Mouse (Mus musculus): ENCODE results near the gene Wfdc6b. TPM values are rescaled to one million over a fixed set of nuclear protein-coding genes. Genes with fewer than 3 reads are reported as not detected.
A peak's percentile ranks its signal among the peaks of the same experiment; 100 is the strongest.
"Not testable (repeated sequence)": the region's sequence is repeated elsewhere in the genome, so short reads cannot be mapped to it uniquely, and the experiment has no call there.

Gene Wfdc6b
- not detected for total RNA-seq (2021)
- long read RNA-seq, experiment 1, result 0 reads
- long read RNA-seq, experiment 2, result 0 reads

GRCm38 (mm10) chr2:164613471-164613870 lies at the start of gene Wfdc6b, which contains the start of gene Wfdc8:
Wfdc6b (plus strand) TSS chr2:164613522.
Wfdc8 (minus strand) TSS chr2:164613626.
- peak in 1 of 2 experiments; percentile 6 for DNase-seq (ENCODE audit: low spot score in 2 of 2)

DNA sequence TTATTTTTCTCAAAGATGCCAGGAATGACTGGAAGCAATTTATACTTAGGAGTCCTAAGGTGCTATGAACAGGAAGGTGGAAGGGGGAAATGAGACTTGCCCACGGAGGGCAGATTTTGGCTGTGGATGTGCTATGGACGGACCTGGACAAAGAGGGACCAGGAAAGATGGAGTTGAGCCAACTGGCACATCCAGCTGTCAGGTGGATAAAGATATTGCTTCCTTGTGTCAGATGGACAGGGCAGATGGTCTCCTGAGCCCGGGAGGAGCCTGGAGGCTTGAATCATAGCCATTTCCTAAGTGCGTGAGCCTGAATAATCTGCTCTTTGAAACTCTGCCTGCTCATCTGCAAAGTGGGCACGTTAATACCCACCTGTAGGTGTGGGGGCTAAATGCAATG lies 49.0 kb upstream of the Wfdc6b start:
- DNase-seq (ENCODE audit: low spot score in 2 of 2), result no peak

GRCm38 (mm10) chr2:164566997-164567396 lies 46.3 kb upstream of the Wfdc6b start:
- DNase-seq (ENCODE audit: low spot score in 2 of 2), result no peak

- DNase-seq (ENCODE audit: low spot score in 2 of 2), result no peak
Measured at GRCm38 (mm10) chr2:164567460-164567859, 45.9 kb upstream of the Wfdc6b start.

GRCm38 (mm10) chr2:164573359-164573758 lies 40.0 kb upstream of the Wfdc6b start, which contains the start of gene Spint3:
Spint3 (minus strand) TSS chr2:164573459.
- not testable (repeated sequence) for DNase-seq (ENCODE audit: low spot score in 2 of 2)

GRCm38 (mm10) chr2:164585025-164585725 lies 28.1 kb upstream of the Wfdc6b start, which contains the start of gene Wfdc6a:
Wfdc6a (minus strand) TSS chr2:164585447.
- not testable (repeated sequence) for DNase-seq (ENCODE audit: low spot score in 2 of 2)

GRCm38 (mm10) chr2:164592014-164592413 lies 21.3 kb upstream of the Wfdc6b start:
- peak; percentile 18 to 45 for DNase-seq (ENCODE audit: low spot score in 2 of 2)

- no peak for DNase-seq (ENCODE audit: low spot score in 2 of 2)
Measured at GRCm38 (mm10) chr2:164593494-164593893, 19.8 kb upstream of the Wfdc6b start, which contains the start of gene Eppin. Eppin (minus strand) TSS chr2:164593594.

DNA sequence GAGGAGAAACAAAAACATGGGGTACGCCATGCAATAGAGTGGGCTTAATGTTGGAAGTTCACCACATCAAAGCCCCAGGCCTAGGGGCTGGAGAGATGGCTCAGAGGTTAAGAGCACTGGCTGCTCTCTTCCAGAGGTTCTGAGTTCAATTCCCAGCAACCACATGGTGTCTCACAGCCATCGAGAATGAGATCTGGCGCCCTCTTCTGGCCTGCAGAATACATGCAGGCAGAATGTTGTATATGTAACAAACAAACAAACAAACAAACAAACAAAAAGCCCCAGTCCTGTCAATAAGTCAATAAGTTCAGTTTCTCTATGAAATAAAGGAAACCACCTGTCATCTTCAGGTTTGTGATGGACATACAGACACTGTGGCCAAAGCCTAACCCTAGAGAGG lies 13.1 kb upstream of the Wfdc6b start:
- DNase-seq (ENCODE audit: low spot score in 2 of 2), result no peak

GRCm38 (mm10) chr2:164603482-164603881 lies 9.8 kb upstream of the Wfdc6b start:
- DNase-seq (ENCODE audit: low spot score in 2 of 2), result no peak

DNA sequence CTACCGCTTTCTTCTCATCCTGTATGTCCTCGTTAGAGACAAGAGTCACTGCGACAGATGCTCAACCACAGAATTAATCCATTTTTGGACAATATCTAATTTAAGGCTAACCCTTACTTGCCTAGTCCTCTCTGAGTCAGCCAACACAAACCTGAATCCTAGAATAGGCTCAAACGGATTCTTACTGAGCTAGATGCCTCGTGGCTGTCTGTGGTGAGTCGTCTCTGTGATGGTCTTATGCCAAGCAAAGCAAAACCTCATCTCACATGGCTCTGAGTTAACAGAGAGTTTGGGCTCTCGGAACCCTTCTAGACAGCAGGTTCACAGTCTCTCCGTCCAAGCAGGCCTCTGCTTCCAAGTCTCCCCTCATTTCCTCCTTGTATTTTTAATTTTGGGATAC lies 8.9 kb upstream of the Wfdc6b start:
- DNase-seq (ENCODE audit: low spot score in 2 of 2), result no peak

DNA sequence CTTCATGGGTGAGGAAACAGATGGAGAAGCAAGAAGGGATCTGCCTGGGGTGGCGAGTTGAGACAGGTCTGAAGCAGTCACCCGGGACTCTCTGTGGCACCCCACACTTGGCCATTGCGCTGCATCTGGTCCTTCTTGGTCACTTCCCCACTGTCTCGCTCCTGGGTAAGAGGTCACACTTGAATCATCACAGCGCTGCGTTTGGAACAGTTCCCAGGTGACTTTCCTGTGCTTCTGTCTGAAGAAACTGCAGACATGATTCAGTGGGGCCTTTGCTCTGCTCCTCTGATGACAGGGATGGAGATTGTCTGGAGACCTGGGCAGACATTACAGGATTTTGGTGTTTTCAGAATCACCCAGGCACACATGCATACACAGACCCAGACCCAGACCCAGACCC lies 4.5 kb upstream of the Wfdc6b start:
- DNase-seq (ENCODE audit: low spot score in 2 of 2), result no peak

- DNase-seq (ENCODE audit: low spot score in 2 of 2), result no peak
Measured at GRCm38 (mm10) chr2:164615386-164615785, 2.1 kb downstream of the Wfdc6b start.

GRCm38 (mm10) chr2:164619050-164619449 lies 5.7 kb downstream of the Wfdc6b start:
- DNase-seq (ENCODE audit: low spot score in 2 of 2), result no peak

GRCm38 (mm10) chr2:164621775-164622174 lies 8.5 kb downstream of the Wfdc6b start:
- no peak for DNase-seq (ENCODE audit: low spot score in 2 of 2)

DNA sequence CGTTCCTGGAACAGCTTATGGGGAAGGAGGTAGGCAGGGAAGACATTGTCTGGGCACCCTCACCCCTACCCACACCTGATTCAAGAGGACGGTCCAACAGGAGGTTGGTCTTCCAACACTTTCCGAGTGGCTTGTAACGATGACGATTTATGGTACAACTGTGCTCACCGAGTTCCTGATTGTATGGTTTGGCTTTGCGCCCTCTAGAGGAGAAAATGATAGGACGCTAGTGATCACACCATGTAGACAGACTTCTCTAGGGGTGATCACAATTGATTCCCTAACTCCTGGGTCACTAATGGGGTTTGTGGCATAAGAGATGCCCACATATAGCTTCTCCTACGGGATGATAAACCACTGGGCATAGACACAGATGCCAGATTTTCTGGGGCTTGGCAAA lies 21.9 kb downstream of the Wfdc6b start:
- no peak for DNase-seq (ENCODE audit: low spot score in 2 of 2)

- no peak for DNase-seq (ENCODE audit: low spot score in 2 of 2)
Measured at GRCm38 (mm10) chr2:164638696-164639095, 25.4 kb downstream of the Wfdc6b start, which contains the start of gene Wfdc16. Wfdc16 (minus strand) TSS chr2:164638796.

DNA sequence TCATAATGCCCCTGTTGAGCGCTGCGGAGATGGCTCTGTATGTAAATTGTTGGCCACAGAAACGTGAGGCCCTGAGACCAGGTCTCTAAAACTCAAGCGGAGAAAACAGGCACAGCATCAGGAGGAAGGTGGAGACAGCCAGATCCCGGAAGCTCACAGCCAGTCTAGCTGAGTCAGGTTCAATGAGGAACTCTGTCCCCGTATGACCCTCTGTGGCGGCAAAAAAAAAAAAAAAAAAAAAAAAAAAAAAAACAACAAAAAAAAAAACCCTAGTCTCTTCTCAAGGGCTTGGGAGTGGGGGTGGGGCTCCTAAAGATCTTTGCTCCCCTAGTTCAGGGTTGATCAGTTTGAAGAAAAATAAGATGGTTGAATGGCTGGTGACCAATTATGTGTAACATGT lies 27.8 kb downstream of the Wfdc6b start:
- DNase-seq (ENCODE audit: low spot score in 2 of 2), result no peak

- peak; percentile 7 to 16 for DNase-seq (ENCODE audit: low spot score in 2 of 2)
Measured at GRCm38 (mm10) chr2:164641881-164642673, 28.8 kb downstream of the Wfdc6b start.

GRCm38 (mm10) chr2:164655858-164656257 lies 42.5 kb downstream of the Wfdc6b start, which contains the start of gene Wfdc10:
Wfdc10 (plus strand) TSS chr2:164656046.
- DNase-seq (ENCODE audit: low spot score in 2 of 2), result peak in 1 of 2 experiments; percentile 11

- DNase-seq (ENCODE audit: low spot score in 2 of 2), result no peak
Measured at GRCm38 (mm10) chr2:164656483-164656882, 43.2 kb downstream of the Wfdc6b start, which contains the start of gene Wfdc9. Wfdc9 (minus strand) TSS chr2:164656583.

- DNase-seq (ENCODE audit: low spot score in 2 of 2), result no peak
Measured at GRCm38 (mm10) chr2:164664851-164665250, 51.5 kb downstream of the Wfdc6b start.
